Mouse (Mus musculus) cerebellum, postnatal 4 days (tissue): ENCODE data around the gene Cacng3.
A peak's percentile ranks its signal among the peaks of the same experiment; 100 is the strongest.

Source experiments
- DNase-seq, 2 experiments: peaks; one replicate each; pipeline ENCODE4 v3.0.0; 2022; ENCODE audit warnings: low spot score in 2 of 2, mixed read lengths in 1 of 2

Cacng3 gene

GRCm38 (mm10) chr7:122718540-122718939, 48.2 kb downstream of the Cacng3 start:
- no peak for DNase-seq

- DNase-seq = no peak
These were observed 53.1 kb downstream of the Cacng3 start for GRCm38 (mm10) chr7:122723358-122723876.

GRCm38 (mm10) chr7:122726376-122726775, 56.1 kb downstream of the Cacng3 start:
- no peak for DNase-seq

- DNase-seq = no peak
These were observed 57.9 kb downstream of the Cacng3 start for GRCm38 (mm10) chr7:122728186-122728585.

- peak in 1 of 2 experiments; percentile 29 for DNase-seq
These were observed 58.6 kb downstream of the Cacng3 start for GRCm38 (mm10) chr7:122728846-122729245.

GRCm38 (mm10) chr7:122735323-122735722, 65.0 kb downstream of the Cacng3 start:
- DNase-seq = no peak

- DNase-seq = no peak
These were observed 68.2 kb downstream of the Cacng3 start for GRCm38 (mm10) chr7:122738541-122738940.

- no peak for DNase-seq
These were observed 70.4 kb downstream of the Cacng3 start for GRCm38 (mm10) chr7:122740663-122741062.

- DNase-seq = no peak
These were observed 85.8 kb downstream of the Cacng3 start for GRCm38 (mm10) chr7:122755920-122756603.

- no peak for DNase-seq
These were observed 88.4 kb downstream of the Cacng3 start for GRCm38 (mm10) chr7:122758645-122759044.

GRCm38 (mm10) chr7:122764506-122764905, 94.2 kb downstream of the Cacng3 start:
- no peak for DNase-seq

GRCm38 (mm10) chr7:122768292-122769020, 98.2 kb downstream of the Cacng3 start:
- DNase-seq = no peak

- no peak for DNase-seq
These were observed 109.3 kb downstream of the Cacng3 start for GRCm38 (mm10) chr7:122779601-122780000.

GRCm38 (mm10) chr7:122789929-122790328, 119.6 kb downstream of the Cacng3 start:
- no peak for DNase-seq

GRCm38 (mm10) chr7:122793655-122794346, 123.5 kb downstream of the Cacng3 start:
- DNase-seq = peak in 1 of 2 experiments; percentile 33

GRCm38 (mm10) chr7:122795140-122795539, 124.8 kb downstream of the Cacng3 start:
- no peak for DNase-seq

- DNase-seq = no peak
These were observed 130.5 kb downstream of the Cacng3 start for GRCm38 (mm10) chr7:122800821-122801220.

- DNase-seq = peak in 1 of 2 experiments; percentile 73
These were observed 133.7 kb downstream of the Cacng3 start for GRCm38 (mm10) chr7:122803839-122804496.

- DNase-seq = no peak
These were observed 136.2 kb downstream of the Cacng3 start for GRCm38 (mm10) chr7:122806531-122806930.

GRCm38 (mm10) chr7:122813724-122814123, 143.4 kb downstream of the Cacng3 start:
- DNase-seq = no peak

GRCm38 (mm10) chr7:122817565-122817964, 147.3 kb downstream of the Cacng3 start:
- no peak for DNase-seq
